Mouse (Mus musculus): ENCODE results near the gene Rhcg. TPM values are rescaled to one million over a fixed set of nuclear protein-coding genes. Genes with fewer than 3 reads are reported as not detected.

Rhcg gene
- polyA plus RNA-seq, 1 experiment from 2014 or later = 0.15 TPM

GRCm38 (mm10) chr7:79547092-79547491 lies 70.4 kb downstream of the Rhcg start:
- ATAC-seq (ENCODE audit: low read depth) = no peak

GRCm38 (mm10) chr7:79545066-79545400 lies 72.4 kb downstream of the Rhcg start:
- no peak overlapping the region for H3K9ac ChIP-seq (ENCODE audit: low read depth, low read length)
- H3K9me3 ChIP-seq (replicated peaks; ENCODE audit: control insufficient read depth, low read length) = no peaks in the 10 kb centered on the region
- H3K27ac ChIP-seq (ENCODE audit: low read length) = no peak overlapping the region
- ATAC-seq (ENCODE audit: low read depth) = no peak
- H3K27me3 ChIP-seq (ENCODE audit: control insufficient read depth, insufficient read depth, low read depth, low read length) = peaks cover 88% of the 10 kb centered on the region
- H3K4me1 ChIP-seq (ENCODE audit: control insufficient read depth, low read depth, low read length) = no peaks in the 10 kb centered on the region
- no peaks in the 10 kb centered on the region for H3K36me3 ChIP-seq (ENCODE audit: control insufficient read depth, insufficient read depth)
- no peak overlapping the region for H3K4me3 ChIP-seq (ENCODE audit: low read depth, low read length)
- no peak overlapping the region for H3K4me2 ChIP-seq (ENCODE audit: low read depth, low read length)
- WGBS (ENCODE audit: insufficient replicate concordance) = 5% methylated on average over 7 of the region's 7 CpGs

More at GRCm38 (mm10) chr7:79547092-79547491, 70.4 kb downstream of the Rhcg start:
- WGBS (ENCODE audit: insufficient replicate concordance) = 1% methylated on average over 15 of the region's 15 CpGs
- Histone ChIP-seq H3K36me3 (ENCODE audit: control insufficient read depth, insufficient read depth) (no peaks in the 10 kb centered on the region), H3K4me3 (ENCODE audit: low read depth, low read length) (no peak overlapping the region), H3K9me3 (replicated peaks; ENCODE audit: control insufficient read depth, low read length) (no peaks in the 10 kb centered on the region), H3K27me3 (ENCODE audit: control insufficient read depth, insufficient read depth, low read depth, low read length) (peaks cover 71% of the 10 kb centered on the region), H3K27ac (ENCODE audit: low read length) (no peak overlapping the region), H3K9ac (ENCODE audit: low read depth, low read length) (no peak overlapping the region), H3K4me2 (ENCODE audit: low read depth, low read length) (no peak overlapping the region), H3K4me1 (ENCODE audit: control insufficient read depth, low read depth, low read length) (no peaks in the 10 kb centered on the region)

- Histone ChIP-seq H3K27me3 (ENCODE audit: control insufficient read depth, insufficient read depth, low read depth, low read length) (peaks cover 87% of the 10 kb centered on the region), H3K36me3 (ENCODE audit: control insufficient read depth, insufficient read depth) (no peaks in the 10 kb centered on the region), H3K4me2 (ENCODE audit: low read depth, low read length) (no peak overlapping the region), H3K27ac (ENCODE audit: low read length) (no peak overlapping the region), H3K4me3 (ENCODE audit: low read depth, low read length) (no peak overlapping the region), H3K9me3 (replicated peaks; ENCODE audit: control insufficient read depth, low read length) (no peaks in the 10 kb centered on the region), H3K9ac (ENCODE audit: low read depth, low read length) (no peak overlapping the region), H3K4me1 (ENCODE audit: control insufficient read depth, low read depth, low read length) (no peaks in the 10 kb centered on the region)
- WGBS (ENCODE audit: insufficient replicate concordance) = 2% methylated on average over 37 of the region's 37 CpGs
- no peak for ATAC-seq (ENCODE audit: low read depth)
Observed at GRCm38 (mm10) chr7:79544281-79545065, 73.0 kb downstream of the Rhcg start.

Other genes starting within 250 kb of the Rhcg start
- 0.07 TPM in 1 of 2 replicates, not detected in the other for gene Rlbp1, start 230.6 kb downstream of the Rhcg start, polyA plus RNA-seq (2015; fragmentation: Nextera tagmentation; extraction: Ambion mirVana)
- gene Fanci, start 225.7 kb downstream of the Rhcg start, polyA plus RNA-seq (2015; fragmentation: Nextera tagmentation; extraction: Ambion mirVana) = 7.4 and 8.5 TPM in 2 replicates
- gene Polg, start 151.3 kb downstream of the Rhcg start, polyA plus RNA-seq (2015; fragmentation: Nextera tagmentation; extraction: Ambion mirVana) = 14.9 and 16.2 TPM in 2 replicates
- 4.7 and 5.5 TPM in 2 replicates for gene Ticrr, start 42.5 kb upstream of the Rhcg start, polyA plus RNA-seq (2015; fragmentation: Nextera tagmentation; extraction: Ambion mirVana)
- 0.19 and 0.22 TPM in 2 replicates for gene Kif7, start 98.1 kb upstream of the Rhcg start, polyA plus RNA-seq (2015; fragmentation: Nextera tagmentation; extraction: Ambion mirVana)
- gene Plin1, start 115.2 kb upstream of the Rhcg start, polyA plus RNA-seq (2015; fragmentation: Nextera tagmentation; extraction: Ambion mirVana) = not detected in 2 replicates
- gene Pex11a, start 125.5 kb upstream of the Rhcg start, polyA plus RNA-seq (2015; fragmentation: Nextera tagmentation; extraction: Ambion mirVana) = 4.5 and 4.9 TPM in 2 replicates
- gene Wdr93, start 125.5 kb upstream of the Rhcg start, polyA plus RNA-seq (2015; fragmentation: Nextera tagmentation; extraction: Ambion mirVana) = 0.07 and 0.09 TPM in 2 replicates
- 0.09 TPM in 1 of 2 replicates, not detected in the other for gene Mesp1, start 176.1 kb upstream of the Rhcg start, polyA plus RNA-seq (2015; fragmentation: Nextera tagmentation; extraction: Ambion mirVana)
- 0.07 TPM in 1 of 2 replicates, not detected in the other for gene Mesp2, start 193.1 kb upstream of the Rhcg start, polyA plus RNA-seq (2015; fragmentation: Nextera tagmentation; extraction: Ambion mirVana)
- gene Anpep, start 243.4 kb upstream of the Rhcg start, polyA plus RNA-seq (2015; fragmentation: Nextera tagmentation; extraction: Ambion mirVana) = 16.8 and 26.6 TPM in 2 replicates